Mouse (Mus musculus): Measurements from ENCODE around the gene Gpc6. TPM values are rescaled to one million over a fixed set of nuclear protein-coding genes. Genes with fewer than 3 reads are reported as not detected.

Gene Gpc6
- polyA plus RNA-seq (2016; fragmentation: Nextera tagmentation; extraction: Ambion mirVana) = 32.2 and 37.0 TPM in 2 replicates

DNA sequence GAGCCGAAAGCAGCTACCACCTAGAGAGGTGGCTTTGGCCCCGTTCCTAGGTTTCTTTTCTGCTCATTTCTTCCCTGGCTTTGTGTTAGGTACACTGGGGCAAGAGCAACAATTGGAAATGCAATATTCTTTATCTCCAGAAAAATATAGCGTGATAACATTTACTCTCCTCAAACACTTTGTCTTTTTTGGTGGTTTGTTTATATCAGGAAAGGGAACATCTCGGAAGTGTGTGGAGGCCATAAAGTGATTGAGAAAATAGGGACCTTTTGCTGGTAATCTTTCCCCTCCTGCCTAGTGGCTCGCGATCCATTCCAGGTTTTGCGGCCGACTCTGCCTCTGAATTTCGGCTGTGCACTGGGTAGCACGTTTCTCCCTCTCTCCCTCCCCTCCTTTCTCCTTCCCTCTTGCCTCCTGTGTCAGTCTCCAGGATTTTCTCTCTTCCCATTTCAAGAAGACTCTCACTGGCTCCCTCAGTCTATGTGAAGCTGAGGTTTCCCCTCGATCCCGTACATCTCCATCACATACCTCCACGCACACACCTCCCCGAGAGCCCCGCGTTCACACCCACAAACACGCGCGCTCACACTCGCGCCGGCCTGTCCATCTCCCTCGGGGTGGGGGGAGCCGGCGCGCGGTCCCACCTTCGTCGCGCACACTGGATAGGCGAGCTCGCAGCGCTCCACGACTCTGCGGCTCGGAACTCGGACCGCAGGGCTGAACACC, at the start of gene Gpc6:
Gpc6 (plus strand) TSS at position 440 of the 726 bp plus-strand sequence.
- H3K4me1 ChIP-seq = peaks cover 22% of the 10 kb centered on the region
- H3K36me3 ChIP-seq = no peaks in the 10 kb centered on the region
- H3K27ac ChIP-seq (replicated peaks) = peak within 1 kb of the TSS; percentile 92
- peak; percentile 75 for ATAC-seq (ENCODE audit: low FRiP score, low read depth)
- peak within 1 kb of the TSS; percentile 75 for H3K9ac ChIP-seq (replicated peaks)
- H3K4me3 ChIP-seq = peak within 1 kb of the TSS; percentile 60
- no peaks in the 10 kb centered on the region for H3K27me3 ChIP-seq
- H3K4me2 ChIP-seq (replicated peaks) = peak within 1 kb of the TSS; percentile 62
- WGBS = under 1% methylated on average over 38 of the region's 38 CpGs
- H3K9me3 ChIP-seq = no peaks in the 10 kb centered on the region

- 39% methylated on average over 7 of the region's 7 CpGs for WGBS
- Histone ChIP-seq H3K27me3 (no peaks in the 10 kb centered on the region), H3K36me3 (no peaks in the 10 kb centered on the region), H3K9me3 (no peaks in the 10 kb centered on the region), H3K4me3 (no peak overlapping the region), H3K9ac (replicated peaks) (no peak overlapping the region), H3K27ac (replicated peaks) (no peak overlapping the region), H3K4me2 (replicated peaks) (no peak overlapping the region), H3K4me1 (peaks cover 4% of the 10 kb centered on the region)
- ATAC-seq (ENCODE audit: low FRiP score, low read depth) = no peak
Measured at GRCm38 (mm10) chr14:116882480-116883044, 42.6 kb upstream of the Gpc6 start.

- no peaks in the 10 kb centered on the region for H3K4me1 ChIP-seq
- 75% methylated on average over 3 of the region's 3 CpGs for WGBS
Measured at GRCm38 (mm10) chr14:116894316-116894715, 30.8 kb upstream of the Gpc6 start.

GRCm38 (mm10) chr14:116897971-116898370, 27.1 kb upstream of the Gpc6 start:
- Histone ChIP-seq H3K27me3 (no peaks in the 10 kb centered on the region), H3K9me3 (no peaks in the 10 kb centered on the region), H3K4me3 (no peak overlapping the region), H3K4me1 (no peaks in the 10 kb centered on the region), H3K36me3 (no peaks in the 10 kb centered on the region), H3K27ac (replicated peaks) (no peak overlapping the region), H3K4me2 (replicated peaks) (no peak overlapping the region), H3K9ac (replicated peaks) (no peak overlapping the region)
- WGBS = 52% methylated on average over 1 of the region's 1 CpGs
- no peak for ATAC-seq (ENCODE audit: low FRiP score, low read depth)

More at GRCm38 (mm10) chr14:116894316-116894715, 30.8 kb upstream of the Gpc6 start:
- Histone ChIP-seq H3K27ac (replicated peaks) (no peak overlapping the region), H3K9ac (replicated peaks) (no peak overlapping the region), H3K9me3 (no peaks in the 10 kb centered on the region), H3K27me3 (no peaks in the 10 kb centered on the region), H3K4me2 (replicated peaks) (no peak overlapping the region), H3K4me3 (no peak overlapping the region), H3K36me3 (no peaks in the 10 kb centered on the region)
- no peak for ATAC-seq (ENCODE audit: low FRiP score, low read depth)

- Histone ChIP-seq H3K4me1 (no peaks in the 10 kb centered on the region), H3K9me3 (no peaks in the 10 kb centered on the region), H3K4me3 (no peak overlapping the region), H3K27ac (replicated peaks) (no peak overlapping the region), H3K27me3 (no peaks in the 10 kb centered on the region), H3K36me3 (no peaks in the 10 kb centered on the region), H3K9ac (replicated peaks) (no peak overlapping the region), H3K4me2 (replicated peaks) (no peak overlapping the region)
- no peak for ATAC-seq (ENCODE audit: low FRiP score, low read depth)
- WGBS = 90% methylated on average over 1 of the region's 1 CpGs
Measured at GRCm38 (mm10) chr14:116911768-116912167, 13.3 kb upstream of the Gpc6 start.

DNA sequence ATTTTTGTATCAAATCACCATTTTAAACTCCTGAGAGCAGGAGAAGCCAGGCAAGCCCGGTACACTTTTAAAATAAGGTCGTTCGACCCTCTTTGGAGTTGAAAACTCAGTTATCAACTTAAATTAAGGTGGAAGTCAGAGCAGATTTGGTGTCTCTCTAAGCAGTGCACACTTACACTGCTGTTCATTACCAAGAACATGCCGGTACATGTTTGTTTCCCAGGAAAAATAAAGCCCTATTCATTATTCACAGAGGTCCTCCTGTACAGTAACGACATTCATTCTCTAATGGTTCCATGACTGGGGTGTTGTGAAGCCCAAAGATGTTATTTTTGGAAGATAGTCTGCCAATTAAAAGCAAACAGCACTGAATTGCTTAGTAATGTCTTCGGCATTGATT, 8.2 kb upstream of the Gpc6 start:
- Histone ChIP-seq H3K27ac (replicated peaks) (no peak overlapping the region), H3K27me3 (no peaks in the 10 kb centered on the region), H3K4me2 (replicated peaks) (no peak overlapping the region), H3K9ac (replicated peaks) (no peak overlapping the region), H3K4me1 (no peaks in the 10 kb centered on the region), H3K4me3 (no peak overlapping the region), H3K36me3 (no peaks in the 10 kb centered on the region), H3K9me3 (no peaks in the 10 kb centered on the region)
- ATAC-seq (ENCODE audit: low FRiP score, low read depth) = no peak
- 75% methylated on average over 6 of the region's 6 CpGs for WGBS

GRCm38 (mm10) chr14:116924266-116924665, 849 bp upstream of the Gpc6 start:
- ATAC-seq (ENCODE audit: low FRiP score, low read depth) = no peak
- Histone ChIP-seq H3K9me3 (no peaks in the 10 kb centered on the region), H3K4me2 (replicated peaks) (peak overlapping the region; percentile 62), H3K36me3 (no peaks in the 10 kb centered on the region), H3K27me3 (no peaks in the 10 kb centered on the region), H3K9ac (replicated peaks) (no peak overlapping the region; the same call in 1 of the 2 replicates), H3K27ac (replicated peaks) (no peak overlapping the region), H3K4me3 (no peak overlapping the region; the same call in 1 of the 2 replicates), H3K4me1 (peaks cover 22% of the 10 kb centered on the region)
- 19% methylated on average over 2 of the region's 2 CpGs for WGBS

GRCm38 (mm10) chr14:116925691-116926403, 732 bp downstream of the Gpc6 start:
- H3K9me3 ChIP-seq = no peaks in the 10 kb centered on the region
- H3K4me2 ChIP-seq (replicated peaks) = peak overlapping the region; percentile 62
- WGBS = under 1% methylated on average over 58 of the region's 58 CpGs
- H3K36me3 ChIP-seq = no peaks in the 10 kb centered on the region
- H3K4me3 ChIP-seq = peak overlapping the region; percentile 60
- ATAC-seq (ENCODE audit: low FRiP score, low read depth) = peak; percentile 45
- H3K9ac ChIP-seq (replicated peaks) = peak overlapping the region; percentile 75
- peak overlapping the region; percentile 92 for H3K27ac ChIP-seq (replicated peaks)
- H3K4me1 ChIP-seq = peaks cover 22% of the 10 kb centered on the region
- H3K27me3 ChIP-seq = no peaks in the 10 kb centered on the region

GRCm38 (mm10) chr14:116926404-116927171, 1.5 kb downstream of the Gpc6 start:
- peaks cover 22% of the 10 kb centered on the region for H3K4me1 ChIP-seq
- peak overlapping the region; percentile 92 for H3K27ac ChIP-seq (replicated peaks)
- no peaks in the 10 kb centered on the region for H3K27me3 ChIP-seq
- H3K9me3 ChIP-seq = no peaks in the 10 kb centered on the region
- peak overlapping the region; percentile 75 for H3K9ac ChIP-seq (replicated peaks)
- WGBS = under 1% methylated on average over 52 of the region's 52 CpGs
- H3K4me3 ChIP-seq = peak overlapping the region; percentile 60
- H3K4me2 ChIP-seq (replicated peaks) = peak overlapping the region; percentile 62
- ATAC-seq (ENCODE audit: low FRiP score, low read depth) = peak; percentile 78
- H3K36me3 ChIP-seq = no peaks in the 10 kb centered on the region

GRCm38 (mm10) chr14:116927341-116928315, 2.5 kb downstream of the Gpc6 start:
- ATAC-seq (ENCODE audit: low FRiP score, low read depth) = no peak
- Histone ChIP-seq H3K27me3 (no peaks in the 10 kb centered on the region), H3K9ac (replicated peaks) (peak overlapping the region; percentile 75), H3K36me3 (no peaks in the 10 kb centered on the region), H3K4me3 (peak overlapping the region; percentile 60), H3K9me3 (no peaks in the 10 kb centered on the region), H3K4me2 (replicated peaks) (peak overlapping the region; percentile 62), H3K27ac (replicated peaks) (peak overlapping the region; percentile 92), H3K4me1 (peaks cover 22% of the 10 kb centered on the region)
- WGBS = under 1% methylated on average over 21 of the region's 21 CpGs

- H3K9ac ChIP-seq (replicated peaks) = peak overlapping the region; percentile 75; the same call in 1 of the 2 replicates
- H3K36me3 ChIP-seq = no peaks in the 10 kb centered on the region
- H3K4me3 ChIP-seq = peak overlapping the region; percentile 60
- no peaks in the 10 kb centered on the region for H3K27me3 ChIP-seq
- no peak for ATAC-seq (ENCODE audit: low FRiP score, low read depth)
- H3K4me1 ChIP-seq = peaks cover 22% of the 10 kb centered on the region
- no peak overlapping the region for H3K27ac ChIP-seq (replicated peaks)
- peak overlapping the region; percentile 62 for H3K4me2 ChIP-seq (replicated peaks)
- 56% methylated on average over 2 of the region's 2 CpGs for WGBS
- H3K9me3 ChIP-seq = no peaks in the 10 kb centered on the region
Measured at GRCm38 (mm10) chr14:116928395-116928794, 3.3 kb downstream of the Gpc6 start.
